Mouse (Mus musculus) liver, adult 2 months (tissue): ENCODE measurements around the gene Rab5c. TPM values are rescaled to one million over a fixed set of nuclear protein-coding genes. Genes with fewer than 3 reads are reported as not detected.

Experiments
- DNase-seq: peaks from one replicate; pipeline ENCODE4 v3.0.0-alpha.2; 2011; ENCODE audit warnings: low read depth, low spot score; ENCODE audit errors: extremely low read depth
- H3K27ac ChIP-seq: fragments of 200-500 bp; replicated peaks from 2 replicates; pipeline ENCODE4 v1.5.1; 2012; ENCODE audit warnings: low read depth, mild to moderate bottlenecking, control low read depth, inconsistent platforms, low read length; ENCODE audit not compliant: insufficient read depth
- H3K27me3 ChIP-seq: fragments of 200-500 bp; 2 replicates; pipeline ENCODE4 v1.6.1; 2012; ENCODE audit warnings: mild to moderate bottlenecking, moderate library complexity, low read length, inconsistent platforms; ENCODE audit not compliant: control insufficient read depth, insufficient read depth
- H3K36me3 ChIP-seq: fragments of 200-500 bp; 2 replicates; pipeline ENCODE4 v1.6.1; 2012; ENCODE audit warnings: low read length, inconsistent platforms; ENCODE audit not compliant: control insufficient read depth, insufficient read depth
- H3K4me1 ChIP-seq: fragments of 200-500 bp; 2 replicates; pipeline ENCODE4 v1.6.1; 2011; ENCODE audit warnings: low read length; ENCODE audit not compliant: control insufficient read depth, insufficient read depth
- H3K4me3 ChIP-seq: fragments of 200-500 bp; 2 replicates; pipeline ENCODE4 v1.5.1; 2011; ENCODE audit warnings: low read depth, mild to moderate bottlenecking, control low read depth, low read length, moderate library complexity; ENCODE audit not compliant: insufficient read depth
- H3K79me2 ChIP-seq: fragments of 200-500 bp; 2 replicates; pipeline ENCODE4 v1.6.1; 2012; ENCODE audit warnings: inconsistent platforms, mild to moderate bottlenecking, low read length, moderate library complexity; ENCODE audit not compliant: control insufficient read depth, insufficient read depth
- H3K9ac ChIP-seq: fragments of 200-500 bp; 2 replicates; pipeline ENCODE4 v1.6.1; 2012; ENCODE audit warnings: low read depth, mild to moderate bottlenecking, control low read depth, inconsistent platforms, low read length
- CTCF ChIP-seq: fragments of 200-500 bp; IDR thresholded peaks from 2 replicates; pipeline ENCODE4 v1.5.1; 2011; ENCODE audit warnings: low read depth, low read length, control low read depth
- POLR2A ChIP-seq: fragments of 200-500 bp; IDR thresholded peaks from 2 replicates; pipeline ENCODE4 v1.6.1; 2011; ENCODE audit warnings: low read length, control low read depth; ENCODE audit not compliant: insufficient read depth; ENCODE audit errors: extremely low read depth
- WGBS: fragments of 180-500 bp; shearing (Covaris S2); methylation state at CpG from one replicate; pipeline ENCODE4 v1.1.7; 2018; 5-methylcytosine and 5-hydroxymethylcytosine counted together
- polyA plus RNA-seq: library from polyadenylated mRNA; depleted of rRNA; stranded (reverse); fragments of >200 nt; gene quantifications from 2 replicates; pipeline ENCODE4 v1.2.3, GENCODE M21; 2012
- total RNA-seq: library from RNA; depleted of rRNA; stranded (reverse); fragments of >200 nt; gene quantifications from 2 replicates; pipeline ENCODE4 v1.2.3, GENCODE M21; 2014

The Rab5c gene
- total and polyA plus RNA-seq, 2 experiments, result 71.3 to 149 TPM

- H3K27me3 ChIP-seq, result no peaks in the 10 kb centered on the region
- TF ChIP-seq CTCF, result no peak
- TF ChIP-seq POLR2A, result no peak
- WGBS, result 75% methylated on average over 3 of the region's 3 CpGs
Observed at GRCm38 (mm10) chr11:100778069-100778468, 40.1 kb upstream of the Rab5c start.

GRCm38 (mm10) chr11:100775921-100776320 is 37.9 kb upstream of the Rab5c start:
- WGBS, result 86% methylated on average over 10 of the region's 10 CpGs
- Histone ChIP-seq H3K4me3 (no peak overlapping the region), H3K4me1 (no peaks in the 10 kb centered on the region), H3K9ac (no peak overlapping the region), H3K36me3 (peaks cover 2% of the 10 kb centered on the region; the same call in 1 of the 2 replicates), H3K27me3 (no peaks in the 10 kb centered on the region), H3K79me2 (no peaks in the 10 kb centered on the region), H3K27ac (no peak overlapping the region)
- TF ChIP-seq POLR2A, result no peak
- TF ChIP-seq CTCF, result no peak
- DNase-seq, result no peak

More at GRCm38 (mm10) chr11:100778069-100778468, 40.1 kb upstream of the Rab5c start:
- H3K4me3 ChIP-seq, result no peak overlapping the region
- H3K36me3 ChIP-seq, result peaks cover 16% of the 10 kb centered on the region
- no peak for DNase-seq
- no peaks in the 10 kb centered on the region for H3K79me2 ChIP-seq
- H3K4me1 ChIP-seq, result no peaks in the 10 kb centered on the region
- H3K27ac ChIP-seq, result no peak overlapping the region
- no peak overlapping the region for H3K9ac ChIP-seq

GRCm38 (mm10) chr11:100774261-100774660 is 36.2 kb upstream of the Rab5c start:
- no peak for DNase-seq
- no peaks in the 10 kb centered on the region for H3K27me3 ChIP-seq
- TF ChIP-seq POLR2A (no peak), CTCF (no peak)
- no peak overlapping the region for H3K9ac ChIP-seq
- peaks cover 4% of the 10 kb centered on the region; the same call in 1 of the 2 replicates for H3K4me1 ChIP-seq
- no peaks in the 10 kb centered on the region for H3K36me3 ChIP-seq
- H3K79me2 ChIP-seq, result no peaks in the 10 kb centered on the region
- no peak overlapping the region for H3K27ac ChIP-seq
- H3K4me3 ChIP-seq, result no peak overlapping the region
- WGBS, result 83% methylated on average over 4 of the region's 4 CpGs

DNA sequence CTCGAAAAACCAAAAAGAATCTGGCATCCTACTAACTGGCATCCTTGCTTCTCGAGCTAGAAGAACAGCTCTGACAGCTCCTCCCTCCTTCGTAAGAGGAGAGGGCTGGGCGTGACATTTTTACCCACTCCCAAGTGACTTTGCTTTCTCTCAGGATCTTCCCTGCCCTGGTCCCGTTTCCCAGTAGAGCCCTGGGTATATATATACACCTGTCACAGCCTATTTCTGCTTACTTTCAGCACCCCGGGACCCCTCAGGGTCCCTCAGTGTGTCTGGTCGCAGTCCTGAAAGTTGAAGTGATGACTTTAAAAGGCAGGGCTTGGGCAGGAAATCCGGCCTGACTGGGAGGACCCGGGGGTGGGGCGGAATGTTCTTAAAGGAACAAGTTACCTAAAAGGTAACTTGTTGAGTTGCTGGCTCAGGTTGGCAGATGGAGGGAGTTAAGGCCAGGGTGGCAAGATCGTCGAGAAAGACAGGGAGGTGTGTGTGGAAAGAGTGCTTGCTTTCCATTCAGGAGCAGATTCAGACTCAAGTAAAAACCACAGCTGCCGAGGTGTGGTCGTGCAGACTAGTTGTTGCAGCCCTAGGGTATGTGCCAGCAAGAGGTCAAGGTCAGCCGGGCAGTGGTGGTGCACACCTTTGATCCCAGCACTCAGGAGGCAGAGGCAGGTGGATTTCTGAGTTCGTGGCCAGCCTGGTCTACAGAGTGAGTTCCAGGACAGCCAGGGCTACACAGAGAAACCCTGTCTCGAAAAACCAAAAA is 32.8 kb upstream of the Rab5c start, which contains the start of gene Ghdc:
Gene Ghdc, minus strand, starts transcription at position 312 of the 763 bp plus-strand sequence.
- 13% methylated on average over 17 of the region's 17 CpGs for WGBS
- peak within 1 kb of the TSS; percentile 76 for H3K9ac ChIP-seq
- no peaks in the 10 kb centered on the region for H3K27me3 ChIP-seq
- TF ChIP-seq POLR2A (no peak), CTCF (no peak)
- H3K79me2 ChIP-seq, result no peaks in the 10 kb centered on the region
- peak within 1 kb of the TSS; percentile 77 for H3K27ac ChIP-seq
- DNase-seq, result peak; percentile 85
- no peaks in the 10 kb centered on the region for H3K36me3 ChIP-seq
- peak within 1 kb of the TSS; percentile 56 for H3K4me3 ChIP-seq
- peaks cover 4% of the 10 kb centered on the region; the same call in 1 of the 2 replicates for H3K4me1 ChIP-seq

DNA sequence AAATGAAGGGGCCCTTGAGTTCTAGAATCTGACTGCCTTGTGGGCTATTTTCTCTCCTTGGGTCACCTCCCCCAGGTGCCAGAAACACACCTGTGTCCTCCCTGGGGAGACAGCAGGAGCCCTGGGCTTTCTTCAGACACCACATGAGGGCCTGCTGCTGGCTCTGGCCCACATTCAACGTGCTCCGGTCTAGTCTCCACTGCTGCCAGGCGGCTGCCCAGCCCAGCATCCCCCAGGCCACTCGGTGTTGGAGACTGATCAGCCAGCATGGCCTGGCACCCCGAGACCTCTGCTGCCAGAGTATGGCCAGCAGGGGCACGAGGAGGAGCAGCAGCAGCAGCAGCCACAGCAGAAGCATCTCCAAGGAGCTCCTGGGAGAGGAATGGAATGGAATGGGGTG is 32.0 kb upstream of the Rab5c start:
- Histone ChIP-seq H3K79me2 (no peaks in the 10 kb centered on the region), H3K27ac (no peak overlapping the region), H3K4me1 (peaks cover 4% of the 10 kb centered on the region; the same call in 1 of the 2 replicates), H3K27me3 (no peaks in the 10 kb centered on the region), H3K4me3 (peak overlapping the region; percentile 56; the same call in 1 of the 2 replicates), H3K9ac (peak overlapping the region; percentile 27), H3K36me3 (no peaks in the 10 kb centered on the region)
- WGBS, result 66% methylated on average over 6 of the region's 6 CpGs
- no peak for DNase-seq
- TF ChIP-seq CTCF, result no peak
- TF ChIP-seq POLR2A, result no peak

GRCm38 (mm10) chr11:100767871-100768270 is 29.9 kb upstream of the Rab5c start:
- 94% methylated on average over 5 of the region's 5 CpGs for WGBS
- Histone ChIP-seq H3K36me3 (no peaks in the 10 kb centered on the region), H3K4me3 (no peak overlapping the region), H3K27me3 (no peaks in the 10 kb centered on the region), H3K27ac (no peak overlapping the region), H3K79me2 (no peaks in the 10 kb centered on the region), H3K9ac (no peak overlapping the region), H3K4me1 (peaks cover 4% of the 10 kb centered on the region; the same call in 1 of the 2 replicates)
- TF ChIP-seq POLR2A, result no peak
- no peak for TF ChIP-seq CTCF
- no peak for DNase-seq
